Mouse (Mus musculus): Measurements from ENCODE around the gene Zfp1. TPM values are rescaled to one million over a fixed set of nuclear protein-coding genes. Genes with fewer than 3 reads are reported as not detected.
"Not testable (repeated sequence)": the region's sequence is repeated elsewhere in the genome, so short reads cannot be mapped to it uniquely, and the experiment has no call there.

Gene Zfp1
- total RNA-seq, 2 experiments from 2014 or later, result 15.5 to 17.0 TPM

DNA sequence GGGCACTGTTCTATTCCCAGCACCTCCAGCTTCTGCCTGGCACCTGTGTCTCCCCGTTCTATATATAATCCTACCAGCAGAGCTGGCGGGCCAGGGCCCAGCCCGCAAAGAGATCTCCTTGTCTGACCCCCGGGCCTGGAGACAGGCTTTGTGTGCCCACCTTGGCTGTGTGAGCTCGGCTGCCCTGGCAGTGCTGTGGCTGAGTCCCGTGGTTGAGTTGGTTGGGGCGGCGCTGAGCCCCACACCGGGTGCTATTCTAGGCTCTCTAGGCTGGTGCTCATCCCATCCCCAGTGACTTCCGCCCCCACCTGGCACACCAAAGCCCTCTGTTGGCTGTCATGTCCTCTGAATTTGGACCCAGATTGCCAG lies 18.4 kb upstream of the Zfp1 start:
- no peak for DNase-seq (ENCODE audit: low spot score in 2 of 2)

DNA sequence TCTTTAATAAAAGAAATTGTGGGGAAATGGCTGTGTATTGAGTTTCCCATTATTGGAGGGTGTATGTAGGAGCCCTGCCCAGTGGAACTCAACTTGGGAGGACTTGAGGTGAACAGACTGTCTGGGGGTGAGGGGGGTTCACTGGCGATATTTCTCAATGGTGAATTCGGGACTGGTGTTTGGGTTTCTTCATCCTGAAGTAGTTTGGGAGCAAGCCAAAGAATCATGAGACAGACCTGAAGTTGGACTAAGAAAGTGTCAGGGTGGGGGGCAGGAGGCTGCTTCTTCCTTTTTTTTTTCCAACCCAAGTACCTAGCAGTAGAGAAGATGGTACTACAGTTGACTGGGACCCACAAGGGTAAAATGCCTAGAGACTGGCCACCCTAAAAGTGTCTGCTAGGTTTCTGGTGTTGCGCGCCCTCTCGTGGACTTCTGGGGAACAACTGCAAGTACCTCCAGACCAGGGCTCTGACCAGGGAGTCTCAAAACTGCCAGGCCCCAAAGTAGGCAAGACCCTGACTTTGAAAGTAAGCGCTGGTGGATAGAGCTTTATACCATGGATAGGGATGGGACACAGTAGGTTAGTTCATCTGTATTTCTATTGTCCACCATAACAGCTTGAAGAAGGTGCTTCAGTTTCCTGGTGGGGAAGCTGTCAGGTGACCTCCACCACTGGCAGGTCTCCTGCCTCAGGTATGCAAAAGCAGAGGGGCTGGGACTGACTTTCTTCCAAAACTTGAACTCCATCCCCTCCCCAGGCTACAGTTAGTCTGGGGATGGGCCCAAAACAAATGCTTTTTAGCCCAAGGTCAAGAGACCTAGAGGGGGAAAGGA lies 17.3 kb upstream of the Zfp1 start:
- peak in 1 of 2 experiments; percentile 56 for DNase-seq (ENCODE audit: low spot score in 2 of 2)

DNA sequence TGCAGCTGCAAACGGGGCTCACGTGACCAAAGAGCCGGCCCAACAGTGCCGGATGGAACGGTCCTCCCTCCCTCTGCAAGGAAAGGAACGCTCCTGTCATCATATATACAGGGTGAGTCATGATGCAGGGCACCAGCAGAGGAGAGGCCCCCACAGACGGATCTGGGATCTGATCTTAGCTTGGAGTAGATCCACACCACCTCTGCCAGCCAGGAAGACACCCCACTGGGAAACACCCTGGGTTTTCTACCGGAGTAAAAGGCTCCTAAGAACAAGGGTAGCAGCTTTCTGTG lies 16.7 kb upstream of the Zfp1 start:
- DNase-seq (ENCODE audit: low spot score in 2 of 2), result no peak

DNA sequence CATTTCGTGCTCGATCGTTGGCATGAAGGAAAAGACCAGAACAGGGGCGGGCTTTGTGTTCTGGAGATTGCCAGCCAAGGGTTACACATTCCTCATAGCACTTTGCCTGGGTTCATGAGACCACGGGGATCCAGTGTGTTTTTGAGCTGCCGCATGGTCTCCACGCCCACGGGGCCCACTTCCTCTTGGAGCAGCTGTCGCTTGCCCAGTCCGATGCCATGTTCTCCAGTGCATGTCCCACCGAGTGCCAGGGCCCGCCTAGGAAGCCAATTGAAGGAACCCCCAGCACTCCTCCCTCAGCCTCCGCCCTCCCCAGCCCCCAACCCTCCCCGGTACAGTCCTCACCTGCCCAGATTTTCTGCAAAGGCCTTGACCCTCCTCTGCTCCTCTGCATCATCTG lies 16.3 kb upstream of the Zfp1 start:
- no peak for DNase-seq (ENCODE audit: low spot score in 2 of 2)

DNA sequence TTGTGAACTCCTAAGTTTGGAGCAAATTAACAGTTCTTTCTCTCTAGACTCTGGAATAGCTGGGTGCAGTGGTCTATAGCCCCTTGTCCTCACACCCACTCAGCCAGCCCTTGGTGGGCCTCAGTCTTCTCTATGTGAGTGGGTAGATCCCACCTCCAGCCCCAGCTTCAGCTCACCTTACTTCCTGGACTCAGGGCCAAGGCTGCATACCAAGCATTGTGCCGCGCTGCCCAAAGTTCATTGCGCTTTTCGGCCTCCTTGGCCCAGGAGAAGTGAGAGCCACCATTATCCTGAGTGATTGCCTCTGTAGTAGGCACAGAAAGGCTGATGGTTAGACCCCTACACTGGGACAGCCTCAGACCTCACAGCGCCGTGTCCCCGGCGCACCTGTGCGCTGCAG lies 15.3 kb upstream of the Zfp1 start:
- no peak for DNase-seq (ENCODE audit: low spot score in 2 of 2)

DNA sequence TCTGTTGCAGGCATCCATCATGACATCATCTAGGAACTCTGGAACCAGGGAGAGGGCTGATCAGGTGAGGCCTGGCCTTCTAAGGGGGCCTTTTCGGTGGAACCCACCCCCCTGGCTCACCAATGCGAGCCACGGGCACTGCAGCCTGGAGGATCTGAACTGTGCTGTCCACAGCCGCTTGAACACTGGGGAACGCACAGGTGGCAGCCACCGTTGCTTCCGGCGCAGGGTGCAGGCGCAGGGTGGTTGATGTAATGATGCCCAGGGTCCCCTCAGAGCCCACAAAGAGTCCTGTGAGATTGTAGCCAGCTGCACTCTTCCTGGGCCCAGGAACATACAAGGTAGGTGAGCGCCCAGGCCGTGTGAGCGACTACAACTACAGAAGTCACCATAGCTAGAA lies 14.8 kb upstream of the Zfp1 start:
- DNase-seq (ENCODE audit: low spot score in 2 of 2), result no peak

DNA sequence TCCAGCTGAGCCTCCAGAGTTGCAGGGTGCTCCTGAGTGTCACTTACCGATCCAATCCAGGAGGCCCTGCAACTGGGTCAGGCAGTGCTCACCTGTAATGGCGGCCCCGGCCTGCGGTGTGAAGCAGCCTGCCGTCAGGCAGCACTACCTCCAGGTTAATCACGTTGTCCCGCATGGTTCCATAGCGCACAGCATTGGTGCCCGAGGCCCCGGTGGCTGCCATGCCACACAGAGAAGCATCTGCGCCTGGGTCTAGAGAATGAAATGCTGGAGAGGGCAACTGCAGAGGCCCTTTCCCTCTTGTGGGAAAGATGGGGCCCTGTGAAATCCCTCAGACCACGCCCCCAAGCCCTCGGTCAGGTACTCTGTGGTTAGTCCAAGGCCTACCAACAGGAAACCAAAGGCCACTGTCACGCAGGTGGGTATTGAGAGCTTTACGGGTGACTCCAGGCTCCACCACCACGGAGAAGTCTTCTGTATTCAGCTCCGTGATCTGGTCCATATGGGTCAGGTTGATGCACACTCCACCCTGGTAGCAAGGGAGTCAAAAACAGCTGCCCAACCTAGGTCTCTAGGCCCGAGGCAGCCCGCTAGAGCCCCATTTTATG lies 14.2 kb upstream of the Zfp1 start:
- no peak for DNase-seq (ENCODE audit: low spot score in 2 of 2)

DNA sequence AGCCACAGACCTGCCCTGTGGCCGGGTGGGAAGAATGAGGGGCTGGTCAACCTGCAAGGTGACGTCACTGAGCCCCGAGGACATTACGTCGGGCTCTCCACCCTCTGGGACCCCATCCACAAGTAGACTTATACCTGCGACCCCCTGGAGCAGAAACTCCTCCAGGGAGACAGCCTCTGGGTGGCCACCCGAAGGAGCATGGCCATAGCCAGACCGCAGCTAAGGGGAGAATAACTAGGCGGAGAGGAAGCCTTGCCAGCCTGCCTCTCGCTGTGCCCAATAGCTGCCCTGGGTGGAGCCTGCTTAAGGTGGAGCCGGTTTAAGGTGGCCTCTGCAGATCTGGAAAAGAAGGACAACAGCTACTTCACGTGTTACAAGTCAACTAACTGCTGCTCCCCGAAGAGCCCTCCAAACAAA lies 13.1 kb upstream of the Zfp1 start, which contains the start of gene Ldhd:
Ldhd (minus strand) TSS at position 270 of the 417 bp plus-strand sequence.
- DNase-seq (ENCODE audit: low spot score in 2 of 2), result peak in 1 of 2 experiments; percentile 37

DNA sequence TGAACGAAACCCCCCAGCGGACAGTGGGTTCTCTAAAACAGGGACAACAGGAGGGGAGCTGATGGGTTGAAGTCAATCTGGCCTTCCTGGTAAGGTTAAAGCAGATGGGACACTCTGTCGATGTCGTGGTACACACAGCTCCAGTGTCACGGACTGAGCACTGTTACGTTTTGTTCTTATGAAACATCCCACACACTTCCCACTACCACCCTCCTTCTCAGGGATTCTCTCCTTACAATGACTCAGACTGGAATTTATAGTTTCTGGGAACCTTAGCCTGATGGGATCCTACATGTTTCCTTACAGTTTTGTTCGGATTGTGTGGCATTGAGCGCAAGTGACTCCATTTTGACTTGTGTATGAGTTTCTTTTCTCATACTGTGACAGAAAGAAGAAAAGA lies 11.6 kb upstream of the Zfp1 start:
- DNase-seq (ENCODE audit: low spot score in 2 of 2), result no peak

DNA sequence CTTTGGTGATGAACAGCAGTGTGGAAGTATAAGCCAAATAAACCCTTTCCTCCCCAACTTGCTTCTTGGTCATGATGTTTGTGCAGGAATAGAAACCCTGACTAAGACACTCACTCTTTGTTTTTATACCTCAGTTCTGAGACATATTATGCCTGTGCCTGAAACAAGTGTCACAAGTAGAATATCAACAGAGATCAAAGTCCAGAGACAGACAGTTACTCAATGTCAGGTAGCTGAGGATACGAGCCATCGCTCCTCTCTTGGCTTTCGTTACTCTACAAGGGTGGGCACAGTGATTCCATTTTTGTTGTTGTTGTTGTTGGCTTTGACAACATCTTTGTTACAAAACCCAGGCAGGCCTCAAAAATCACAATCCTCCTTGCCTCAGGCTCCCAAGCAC lies 10.2 kb upstream of the Zfp1 start:
- no peak for DNase-seq (ENCODE audit: low spot score in 2 of 2)

DNA sequence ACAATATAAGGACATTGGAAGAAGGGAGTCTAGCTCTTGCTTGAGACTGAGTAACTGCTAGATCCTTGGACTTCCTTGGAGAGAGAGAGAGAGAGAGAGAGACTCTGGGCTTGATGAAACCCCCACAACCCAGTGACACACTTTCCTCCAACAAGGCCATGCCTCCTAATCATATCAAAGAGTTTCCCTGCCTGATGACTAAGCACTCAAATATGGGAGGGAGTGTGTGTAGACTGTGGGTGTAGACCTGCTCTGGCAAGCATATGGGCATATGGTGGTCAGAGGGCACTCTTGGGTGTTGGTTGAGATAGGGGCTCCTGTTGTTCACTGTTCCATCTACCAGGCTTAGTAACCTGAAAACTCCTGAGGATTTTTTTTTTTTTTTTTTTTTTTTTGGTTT lies 5.1 kb upstream of the Zfp1 start:
- DNase-seq (ENCODE audit: low spot score in 2 of 2), result no peak

DNA sequence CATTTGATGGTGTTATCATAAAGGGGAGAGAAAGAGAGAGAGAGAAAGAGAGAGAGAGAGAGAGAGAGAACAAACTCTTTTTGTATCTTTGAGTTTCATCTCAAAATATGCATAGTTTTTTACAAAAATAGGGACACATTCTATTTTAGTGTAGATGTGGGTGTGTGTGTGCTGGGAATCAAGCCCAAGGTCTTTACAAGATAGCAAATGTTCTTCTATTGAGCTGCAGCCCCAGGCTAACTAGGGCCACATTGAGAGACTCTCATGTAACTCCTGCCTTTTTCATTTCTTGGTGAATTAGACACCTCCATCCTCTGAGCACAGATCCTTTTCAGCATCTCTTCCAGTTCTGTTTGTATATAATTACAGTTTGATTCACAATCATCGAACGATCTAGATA lies 2.1 kb upstream of the Zfp1 start:
- DNase-seq (ENCODE audit: low spot score in 2 of 2), result no peak

DNA sequence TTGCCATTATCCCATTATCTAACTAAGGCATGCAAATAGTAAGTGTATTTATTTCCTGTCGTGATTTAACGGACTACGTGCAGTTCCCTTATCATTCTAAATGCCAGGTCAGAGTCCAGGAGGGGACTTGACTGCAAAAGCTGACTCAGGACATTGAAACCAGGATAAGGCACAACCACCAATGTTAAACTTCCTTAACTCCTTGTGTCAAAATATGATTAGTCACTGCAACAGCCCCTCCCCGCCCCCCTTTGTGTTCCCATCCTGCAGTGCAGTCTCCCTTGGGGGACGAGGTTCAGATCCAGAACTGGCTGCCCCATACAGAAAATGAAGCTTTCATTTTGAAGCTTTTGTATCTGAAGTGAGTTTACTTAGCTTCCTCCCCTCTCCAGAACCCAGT lies 705 bp upstream of the Zfp1 start:
- DNase-seq (ENCODE audit: low spot score in 2 of 2), result no peak

DNA sequence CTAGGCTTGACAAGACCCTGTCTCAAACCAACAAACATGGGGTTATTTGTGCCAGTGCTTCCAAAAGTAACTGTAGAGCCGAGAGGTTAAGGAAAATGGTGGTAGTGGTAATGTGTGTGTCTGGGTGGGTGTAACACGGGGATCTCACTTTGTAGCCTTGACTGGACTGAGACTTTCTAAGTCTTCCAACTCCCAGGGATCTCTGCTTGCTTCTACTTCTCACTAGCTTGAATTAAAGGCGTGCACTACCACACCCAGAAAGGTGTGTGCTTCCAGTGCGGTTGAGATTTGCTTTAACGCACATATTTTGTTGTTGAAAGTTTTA lies 300 bp upstream of the Zfp1 start:
- DNase-seq (ENCODE audit: low spot score in 2 of 2), result no peak

DNA sequence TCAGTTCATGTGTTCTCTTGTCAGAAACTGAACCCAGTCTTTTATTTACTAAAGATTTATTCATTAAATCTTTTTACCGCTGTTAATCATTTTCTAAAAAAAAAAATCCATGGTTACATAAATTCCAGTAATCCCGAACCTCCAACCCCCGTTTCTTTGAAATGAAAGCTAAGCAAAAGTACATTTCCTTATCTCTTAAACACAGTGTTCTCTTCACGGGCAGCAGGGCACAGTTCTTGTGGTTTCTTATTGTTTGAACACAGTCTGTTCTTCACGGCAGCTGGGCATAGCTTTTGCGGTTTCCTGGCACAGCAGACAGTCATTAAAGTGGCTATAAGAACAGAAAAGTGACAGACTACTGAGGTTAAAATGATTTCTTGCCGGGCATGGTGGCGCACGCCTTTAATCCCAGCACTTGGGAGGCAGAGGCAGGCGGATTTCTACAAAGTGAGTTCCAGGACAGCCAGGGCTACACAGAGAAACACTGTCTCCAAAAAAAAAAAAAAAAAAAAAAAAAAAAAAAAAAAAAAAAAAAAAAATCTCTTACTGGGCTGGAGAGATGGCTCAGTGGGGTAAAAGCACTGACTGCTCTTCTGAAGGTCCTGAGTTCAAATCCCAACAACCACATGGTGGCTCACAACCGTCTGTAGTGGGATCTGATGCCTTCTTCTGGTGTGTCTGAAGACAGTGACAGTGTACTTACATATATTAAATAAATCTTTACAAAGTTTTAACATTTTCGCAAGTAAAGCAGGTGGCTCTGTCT lies 1.3 kb downstream of the Zfp1 start:
- not testable (repeated sequence) for DNase-seq (ENCODE audit: low spot score in 2 of 2)

DNA sequence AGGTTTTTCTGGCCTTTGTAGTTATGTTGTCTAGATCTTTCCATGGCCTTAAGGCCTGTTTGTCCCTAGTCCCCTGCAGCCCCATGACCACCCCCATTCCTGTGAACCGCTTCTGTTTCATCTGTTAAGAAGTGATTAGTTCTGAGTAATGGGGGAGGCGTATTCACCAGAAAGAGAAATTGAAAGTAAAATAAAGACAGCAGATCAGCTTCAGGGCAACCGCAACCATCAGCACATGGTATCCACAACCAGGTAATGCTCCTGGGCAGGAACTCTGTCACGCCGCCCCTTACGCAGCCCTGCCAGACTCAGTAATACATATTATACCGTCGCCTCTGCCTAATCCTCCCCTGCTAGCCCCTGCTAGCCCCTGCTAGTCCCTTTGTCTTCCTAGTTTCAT lies 2.5 kb downstream of the Zfp1 start:
- DNase-seq (ENCODE audit: low spot score in 2 of 2), result no peak

DNA sequence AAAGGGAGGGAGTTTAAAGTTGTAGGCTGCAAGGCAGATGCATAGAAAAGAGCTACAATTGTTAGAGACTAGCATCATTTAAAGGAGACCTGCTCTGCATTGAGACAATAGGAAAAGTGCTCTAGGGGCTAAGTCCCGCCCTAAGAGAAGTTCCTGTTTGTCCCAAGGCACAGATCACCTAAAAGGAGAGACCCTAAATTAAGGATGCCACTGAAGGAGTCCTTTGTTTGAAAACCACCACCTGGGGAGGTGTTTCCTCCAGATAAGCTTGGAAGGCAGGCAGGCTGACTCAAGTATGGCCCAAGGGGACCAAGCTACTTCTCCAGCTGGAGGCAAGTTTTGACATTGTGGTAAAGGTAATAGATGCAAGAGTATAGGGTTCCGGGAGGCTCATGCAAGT lies 5.6 kb downstream of the Zfp1 start:
- no peak for DNase-seq (ENCODE audit: low spot score in 2 of 2)

DNA sequence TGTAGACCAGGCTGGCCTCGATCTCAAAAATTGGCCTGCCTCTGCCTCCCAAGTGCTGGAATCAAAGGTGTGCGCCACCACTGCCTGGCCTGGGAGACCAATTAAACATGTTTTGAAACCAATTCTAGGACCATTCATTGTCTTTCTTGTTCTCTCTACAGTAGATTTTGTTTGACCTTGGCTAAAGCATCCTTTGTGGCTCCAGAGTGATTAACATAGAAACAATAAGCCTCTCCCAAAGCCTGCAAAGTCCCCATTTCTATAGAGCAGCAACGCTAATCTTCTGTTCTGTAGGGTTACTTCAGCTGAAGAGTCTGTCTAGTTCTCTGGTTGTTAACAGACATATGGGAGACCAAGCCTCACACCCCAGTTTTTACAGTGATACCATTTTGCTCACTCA lies 7.5 kb downstream of the Zfp1 start:
- DNase-seq (ENCODE audit: low spot score in 2 of 2), result no peak

DNA sequence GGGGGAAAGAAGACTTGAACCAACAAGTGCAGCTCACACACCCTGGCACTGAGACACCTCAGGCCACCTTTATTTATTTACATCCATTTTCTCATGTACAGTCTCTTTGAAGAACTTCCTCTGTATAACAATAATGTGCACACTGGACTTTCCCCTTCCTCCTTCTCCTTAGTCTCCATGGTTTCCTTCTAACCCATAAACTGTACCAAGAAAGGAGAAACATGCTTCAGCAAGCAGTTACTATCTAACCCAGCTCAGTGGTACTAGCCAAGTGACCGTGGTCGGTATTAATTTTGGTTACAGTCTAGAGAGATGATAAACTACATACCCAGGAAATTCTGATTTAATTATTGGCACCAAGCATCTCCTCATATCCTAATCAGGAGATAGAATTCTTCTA lies 10.3 kb downstream of the Zfp1 start:
- no peak for DNase-seq (ENCODE audit: low spot score in 2 of 2)

DNA sequence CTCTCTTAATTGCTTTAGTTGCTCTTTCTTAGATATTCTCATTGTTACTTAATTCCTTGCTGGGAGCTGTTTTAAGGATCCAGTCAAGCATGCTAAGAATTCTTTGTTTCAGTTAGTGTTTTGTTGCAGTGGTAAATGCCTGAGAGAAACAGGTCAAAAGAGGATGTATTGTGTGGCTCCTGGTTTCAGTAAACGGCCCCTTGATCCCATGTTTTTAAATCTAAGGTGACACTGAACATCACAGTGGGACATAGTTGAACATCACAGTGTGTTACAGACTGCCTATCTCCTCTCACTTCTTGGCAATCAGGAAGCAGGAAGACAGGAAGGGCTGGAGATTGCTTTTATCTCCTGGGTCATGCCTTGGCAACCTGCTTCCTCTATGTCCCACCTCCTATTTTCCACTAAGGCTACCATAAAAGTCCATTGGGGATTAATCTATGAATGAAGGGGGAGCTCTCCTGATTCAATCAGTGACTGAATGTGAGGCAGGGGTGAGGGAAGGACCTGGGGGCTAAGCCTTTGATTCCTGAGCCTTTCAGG lies 14.2 kb downstream of the Zfp1 start:
- no peak for DNase-seq (ENCODE audit: low spot score in 2 of 2)

DNA sequence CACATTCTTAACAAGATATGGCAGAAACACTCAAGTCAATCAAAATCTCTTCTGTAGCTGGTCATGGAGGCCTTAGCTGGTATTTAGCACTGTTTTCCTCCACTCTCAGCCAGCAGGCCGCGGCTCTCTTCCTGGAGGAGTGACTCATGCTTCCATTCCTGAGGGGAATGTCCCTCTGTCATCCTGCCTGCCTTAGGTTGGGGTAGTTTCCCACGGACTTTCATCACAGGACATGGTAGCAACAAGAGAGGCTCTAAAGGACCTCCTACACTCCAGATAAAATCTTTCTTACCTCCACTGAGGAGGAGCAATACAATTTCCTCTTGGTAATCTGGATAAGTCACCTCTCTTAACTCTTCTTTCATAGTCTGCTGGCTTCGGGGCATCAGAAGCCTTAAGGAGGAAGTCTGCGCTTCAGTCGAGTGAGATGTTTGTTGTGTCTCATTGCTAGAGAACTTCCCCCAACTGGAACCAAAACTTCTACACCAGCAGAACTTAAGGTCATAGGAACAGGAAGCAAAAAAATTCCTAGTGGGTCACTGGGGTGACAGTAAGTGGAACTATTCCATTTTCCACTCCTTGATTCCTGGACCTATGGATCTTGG lies 15.7 kb downstream of the Zfp1 start:
- DNase-seq (ENCODE audit: low spot score in 2 of 2), result no peak

DNA sequence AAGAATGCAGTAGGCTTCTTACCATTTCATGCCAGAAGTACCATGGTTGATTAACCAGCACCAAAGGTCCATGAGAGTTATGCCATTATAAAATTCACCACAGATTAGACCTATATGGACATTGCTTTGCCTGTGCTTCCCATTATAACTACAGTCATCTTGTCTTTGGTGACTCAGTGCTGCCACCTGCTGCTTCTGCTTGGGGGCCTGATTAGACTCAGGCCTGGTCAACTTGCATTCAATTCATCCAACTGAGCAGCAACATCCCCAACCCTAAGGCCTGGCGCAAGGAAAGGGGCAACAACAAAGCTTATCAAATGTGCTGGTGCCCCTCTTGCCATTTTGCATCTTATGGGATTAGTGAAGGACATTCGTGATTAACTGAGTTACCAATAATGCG lies 19.3 kb downstream of the Zfp1 start:
- DNase-seq (ENCODE audit: low spot score in 2 of 2), result peak; percentile 38 to 73

All from adrenal gland, postnatal 4 days (tissue).